Mouse (Mus musculus) cerebellum, adult 2 months (tissue): Measurements from ENCODE around the gene Gprasp2.

ENCODE experiments used
- CTCF ChIP-seq: fragments of 200-500 bp; IDR thresholded peaks from 2 replicates; pipeline ENCODE4 v1.5.1; 2011; ENCODE audit warnings: low read depth, mild to moderate bottlenecking, control low read depth, low read length, moderate library complexity, borderline replicate concordance; ENCODE audit not compliant: insufficient read depth
- POLR2A ChIP-seq: fragments of 200-500 bp; IDR thresholded peaks from 2 replicates; pipeline ENCODE4 v1.6.1; 2011; ENCODE audit warnings: low read length, control low read depth, borderline replicate concordance; ENCODE audit not compliant: insufficient read depth

DNA sequence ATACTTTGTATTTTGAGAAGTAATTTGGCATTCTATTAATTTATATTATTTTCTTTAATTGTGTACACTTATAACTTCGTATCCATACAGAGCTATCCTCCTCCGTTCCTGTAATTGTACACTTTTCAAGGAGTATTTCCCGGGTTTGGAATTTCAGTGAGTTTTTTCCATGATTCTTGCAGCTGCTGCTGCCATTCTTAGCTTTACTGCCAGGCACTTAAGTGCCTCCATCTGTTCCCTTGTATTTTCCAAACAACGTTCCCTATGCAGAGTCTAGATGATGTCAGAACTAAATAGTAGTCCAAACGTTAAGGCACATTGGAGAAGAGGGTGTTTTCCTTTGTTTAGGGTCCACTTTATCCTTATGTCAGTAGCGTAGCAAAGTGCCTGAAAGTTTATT, 46.5 kb upstream of the Gprasp2 start:
- no peak for TF ChIP-seq POLR2A
- TF ChIP-seq CTCF = no peak
